Mouse (Mus musculus): ENCODE measurements at regions not wholly inside any gene's neighbourhood (a gene's known extent, or its start where the extent isn't known, plus 50 kb on each side); places are given as distances from the start of the nearest gene placed in this dataset.
"Not testable (repeated sequence)": the region's sequence is repeated elsewhere in the genome, so short reads cannot be mapped to it uniquely, and the experiment has no call there.

GRCm38 (mm10) chr3:9063662-9064061 lies 546.2 kb downstream of the Zfp704 start:
- DNase-seq, result no peak

GRCm38 (mm10) chr3:9061396-9061795 lies 548.5 kb downstream of the Zfp704 start:
- DNase-seq, result no peak

GRCm38 (mm10) chr3:9057703-9058102 lies 552.2 kb downstream of the Zfp704 start:
- DNase-seq, result not testable (repeated sequence)

GRCm38 (mm10) chr3:9056846-9057245 lies 553.0 kb downstream of the Zfp704 start:
- no peak for DNase-seq

- DNase-seq, result no peak
Observed at GRCm38 (mm10) chr3:9055780-9056179, 554.1 kb downstream of the Zfp704 start.

Data from right cerebral cortex, postnatal 14 days (tissue).